Mouse (Mus musculus) kidney, postnatal 25 days (tissue): ENCODE measurements around the gene Smoc1.

Experiments
- DNase-seq, 2 experiments: peaks; one replicate each; pipeline ENCODE4 v3.0.0; 2021; ENCODE audit warnings: mixed read lengths in 2 of 2

The Smoc1 gene

DNA sequence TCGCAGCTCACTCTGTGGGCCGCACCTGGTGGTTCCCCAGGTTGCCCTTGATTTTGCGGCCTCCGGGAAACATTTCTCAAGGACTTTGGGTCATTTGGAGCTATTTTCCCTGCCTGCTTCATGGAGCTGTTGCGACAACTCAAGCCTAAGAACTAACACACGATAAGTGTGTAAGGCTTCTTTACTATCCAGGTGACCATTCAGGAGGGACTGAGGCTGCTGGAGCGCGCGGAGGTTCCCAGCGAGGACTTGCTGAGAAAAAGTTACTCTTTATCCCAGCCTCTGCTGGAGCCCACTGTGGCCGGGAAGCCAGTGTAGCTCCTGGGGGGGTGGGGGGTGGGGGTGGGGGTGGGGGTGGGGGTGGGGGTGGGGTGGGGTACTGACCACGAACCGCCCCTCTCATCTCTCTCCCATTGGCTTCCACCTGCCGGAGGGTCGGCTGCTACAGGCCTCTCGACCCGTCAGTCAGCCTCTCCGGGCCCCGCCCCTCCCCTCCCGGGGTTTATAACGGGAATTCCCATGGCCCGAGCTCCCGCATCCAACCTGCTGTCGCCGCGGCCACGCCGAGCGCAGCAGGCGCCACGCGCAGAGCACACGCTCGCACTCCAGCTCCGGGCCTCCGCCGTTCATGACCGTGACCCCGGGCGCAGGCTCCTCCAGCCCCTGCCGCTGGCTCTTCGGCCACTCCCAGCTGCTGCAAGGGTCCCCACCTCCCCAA, at the start of gene Smoc1:
Gene Smoc1, plus strand, starts transcription at position 532 of the 718 bp plus-strand sequence.
- DNase-seq: peak; percentile 8 to 44

DNA sequence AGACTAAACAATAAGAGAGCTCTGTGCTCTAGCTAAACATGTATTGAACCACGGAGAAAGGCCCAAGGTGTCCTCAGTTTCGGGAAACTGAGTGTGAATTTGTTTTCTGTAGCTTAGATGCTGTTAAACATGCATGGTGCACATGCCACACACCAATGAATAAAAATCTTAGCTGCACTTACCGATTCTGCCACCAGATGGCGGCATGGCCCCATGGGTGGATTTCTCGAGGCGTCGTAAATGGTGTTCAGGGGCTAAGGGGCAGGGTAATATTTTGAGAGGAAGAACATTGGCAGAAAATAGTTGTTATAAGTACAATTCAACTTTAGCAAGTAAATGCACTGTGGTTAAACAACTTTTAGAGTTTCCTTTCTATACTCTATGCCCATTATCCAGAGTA, 44.3 kb upstream of the Smoc1 start:
- peak in 1 of 2 experiments; percentile 78 for DNase-seq

DNA sequence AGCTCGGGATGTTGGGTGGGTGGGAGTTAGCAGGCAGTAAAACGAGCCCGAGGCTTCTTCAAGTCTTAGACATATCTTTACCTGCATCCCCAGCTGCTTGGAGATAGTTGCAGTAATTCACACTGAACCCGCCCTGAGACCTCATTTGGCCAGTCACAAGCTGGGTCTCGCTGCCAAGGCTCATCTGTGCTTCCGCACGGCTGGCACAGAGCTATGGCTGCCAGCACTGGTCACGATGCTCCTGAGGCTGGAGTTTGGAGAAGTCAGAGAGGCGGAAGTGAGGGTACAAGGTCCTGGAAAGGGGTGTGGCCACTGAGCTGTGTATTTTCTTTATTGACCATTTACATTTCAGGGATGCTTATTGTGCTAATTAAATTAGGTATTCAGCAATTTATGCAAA, 42.9 kb upstream of the Smoc1 start:
- DNase-seq: no peak

DNA sequence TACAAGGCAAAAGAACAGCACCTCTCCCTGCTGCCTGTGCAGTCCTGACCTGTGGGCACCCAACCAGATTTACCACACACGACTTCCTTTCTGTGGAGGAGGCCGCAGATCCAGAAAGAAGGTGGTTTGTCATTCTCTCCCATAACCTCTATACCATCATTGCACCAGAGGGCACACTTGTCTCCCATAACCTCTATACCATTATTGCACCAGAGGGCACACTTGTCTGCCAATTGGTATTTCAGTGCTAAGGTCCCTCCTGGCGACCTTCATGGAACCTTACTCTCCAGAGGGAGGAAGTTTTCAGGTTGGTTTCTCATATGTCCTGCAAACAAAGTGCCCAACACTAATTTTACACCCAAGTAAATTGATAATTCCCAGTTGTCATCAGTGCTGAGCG, 40.0 kb upstream of the Smoc1 start:
- no peak for DNase-seq

DNA sequence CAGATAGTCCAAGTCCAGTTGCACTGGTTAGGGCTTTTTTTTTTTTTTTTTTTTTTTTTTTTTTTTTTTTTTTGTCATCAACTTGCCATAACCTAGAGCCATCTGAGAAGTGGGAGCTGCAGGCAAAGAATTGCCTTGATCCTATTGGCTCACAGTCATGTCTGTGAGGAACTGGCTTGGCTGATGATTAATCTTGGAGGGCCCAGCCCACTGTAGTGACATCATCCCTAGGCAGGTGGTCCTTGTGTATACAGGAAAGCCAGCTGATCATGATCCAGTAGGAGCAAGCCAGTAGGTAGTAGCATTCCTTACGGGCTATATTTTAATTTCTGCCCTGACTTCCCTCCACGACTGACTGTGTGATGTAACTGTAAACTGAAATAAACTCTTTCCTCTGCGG, 38.3 kb upstream of the Smoc1 start:
- DNase-seq: no peak

DNA sequence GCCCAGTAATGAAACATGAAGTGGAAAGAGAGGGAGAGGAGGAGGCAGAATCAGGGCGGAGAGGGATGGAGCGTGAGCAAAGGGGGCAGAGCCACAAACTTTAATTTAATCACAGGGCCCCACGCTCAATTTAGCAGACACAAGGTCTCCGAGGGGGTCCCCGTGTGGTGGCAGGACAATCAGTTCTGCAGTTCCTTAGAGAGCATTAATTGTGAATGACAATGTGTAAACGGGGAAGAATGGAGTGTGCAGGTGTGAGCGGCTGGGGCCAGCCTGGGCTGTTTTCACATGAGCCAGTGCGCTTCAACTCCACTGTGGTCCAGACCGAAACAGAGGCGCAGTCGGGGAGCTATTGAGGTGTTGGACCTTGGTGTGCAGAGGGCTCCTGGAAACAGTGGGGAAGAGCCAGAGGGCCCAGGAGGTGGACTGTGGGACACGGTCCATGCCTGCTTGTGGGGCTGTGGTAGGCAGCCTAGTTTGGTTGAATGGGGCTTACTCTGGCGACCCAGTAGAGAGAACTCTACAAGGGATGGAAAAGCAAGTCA, 35.6 kb upstream of the Smoc1 start:
- DNase-seq: no peak

DNA sequence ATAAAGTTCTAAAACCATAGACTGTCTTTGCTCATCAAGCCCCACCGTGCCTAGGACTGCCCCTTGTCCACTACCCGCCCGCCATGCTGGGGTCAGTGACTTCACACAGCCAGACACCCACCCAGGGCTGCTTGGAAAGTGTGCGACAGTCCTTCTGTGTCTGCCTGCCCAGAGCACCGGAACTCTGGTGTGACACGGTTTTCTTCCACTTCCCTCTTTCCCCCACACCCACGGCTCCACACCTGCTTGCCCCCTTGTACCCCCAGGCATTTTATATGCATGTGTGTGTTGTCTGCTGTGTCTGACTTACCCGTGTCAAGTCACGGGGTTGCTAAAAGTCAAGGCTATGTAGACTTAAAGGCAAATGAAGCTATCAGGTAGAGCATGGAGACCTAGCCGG, 34.8 kb upstream of the Smoc1 start:
- no peak for DNase-seq

DNA sequence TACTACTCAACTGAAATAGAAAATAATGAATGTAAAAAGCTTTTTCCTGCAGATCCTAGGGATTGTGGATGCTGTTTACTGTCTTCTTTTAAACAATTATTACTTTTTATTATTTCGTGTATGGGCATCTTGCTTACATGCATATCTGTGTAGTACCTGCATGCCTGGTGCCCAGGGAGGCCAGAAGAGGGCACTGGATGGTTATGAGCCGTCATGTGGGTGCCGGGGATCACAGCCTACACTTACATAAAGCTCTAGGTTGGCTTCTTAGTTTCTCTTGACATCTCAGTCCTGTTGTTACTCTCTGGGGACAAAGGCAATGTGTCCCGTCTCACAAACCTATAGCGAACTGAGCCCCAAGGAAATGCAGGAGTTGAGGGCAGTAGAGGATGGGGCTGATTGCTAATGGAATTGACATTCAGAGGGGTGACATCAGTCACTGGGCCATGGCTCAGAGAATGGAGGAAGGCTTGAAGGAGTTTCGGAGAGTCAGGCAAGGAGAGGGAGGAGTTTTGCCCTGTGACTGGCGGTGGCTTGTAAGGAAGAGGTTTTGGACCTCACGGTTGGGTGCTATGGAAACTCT, 34.0 kb upstream of the Smoc1 start:
- DNase-seq: no peak

DNA sequence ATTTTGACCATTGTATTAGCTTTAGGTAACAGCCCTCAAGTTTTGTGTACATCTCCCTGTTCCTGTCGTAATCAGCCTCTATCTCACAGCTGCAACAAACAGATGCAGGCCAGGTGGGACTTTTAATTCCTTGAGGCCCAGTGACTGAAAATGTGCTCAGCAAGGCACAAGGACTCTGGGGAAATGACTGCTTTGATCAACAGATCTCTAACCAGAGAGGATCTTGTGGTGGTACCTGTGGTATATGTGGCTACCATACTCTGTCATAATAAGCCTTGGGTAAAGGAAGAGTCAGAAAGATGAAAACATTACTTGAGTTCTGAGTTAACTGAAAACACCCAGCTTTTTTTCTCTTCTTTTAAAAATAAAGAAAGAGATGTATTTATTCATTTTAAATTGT, 32.8 kb upstream of the Smoc1 start:
- DNase-seq: no peak

DNA sequence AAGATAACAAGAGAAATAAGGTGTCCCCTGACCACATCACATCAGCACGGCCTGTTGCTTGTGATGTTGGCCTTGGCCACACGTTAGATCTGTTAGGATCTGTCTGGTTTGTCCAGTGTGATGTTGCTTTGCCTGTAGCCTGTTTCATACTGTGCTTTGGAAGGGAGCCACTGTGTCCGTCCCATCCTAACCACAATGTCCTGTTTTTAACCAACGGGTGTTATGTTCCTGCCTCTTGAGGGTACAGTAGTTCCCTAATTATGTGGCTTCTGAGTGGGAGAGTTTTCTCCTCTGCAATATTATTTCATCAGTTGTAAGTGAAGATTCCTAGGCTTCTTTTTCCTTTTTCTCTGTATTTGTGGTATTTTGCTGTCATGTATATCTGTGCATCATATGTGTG, 31.3 kb upstream of the Smoc1 start:
- DNase-seq: no peak

DNA sequence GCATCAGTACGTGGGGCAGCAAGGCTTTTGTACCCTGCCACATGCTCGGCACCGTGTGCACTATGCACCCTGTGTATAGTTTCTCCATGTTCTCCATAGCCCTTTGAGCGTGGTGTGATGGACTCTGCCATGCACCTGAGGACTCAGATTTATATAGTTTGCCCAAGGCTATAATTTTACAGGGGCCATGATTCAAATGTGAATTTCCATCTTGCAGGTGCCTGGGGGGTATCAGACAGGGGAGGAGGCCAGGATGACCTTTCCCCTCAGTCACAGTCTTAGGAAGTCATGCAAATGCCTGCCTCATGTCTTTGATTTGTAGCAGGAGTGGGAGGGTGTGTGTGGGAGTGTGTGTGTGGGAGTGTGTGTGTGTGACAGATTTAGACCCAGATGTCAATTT, 29.0 kb upstream of the Smoc1 start:
- DNase-seq: no peak

DNA sequence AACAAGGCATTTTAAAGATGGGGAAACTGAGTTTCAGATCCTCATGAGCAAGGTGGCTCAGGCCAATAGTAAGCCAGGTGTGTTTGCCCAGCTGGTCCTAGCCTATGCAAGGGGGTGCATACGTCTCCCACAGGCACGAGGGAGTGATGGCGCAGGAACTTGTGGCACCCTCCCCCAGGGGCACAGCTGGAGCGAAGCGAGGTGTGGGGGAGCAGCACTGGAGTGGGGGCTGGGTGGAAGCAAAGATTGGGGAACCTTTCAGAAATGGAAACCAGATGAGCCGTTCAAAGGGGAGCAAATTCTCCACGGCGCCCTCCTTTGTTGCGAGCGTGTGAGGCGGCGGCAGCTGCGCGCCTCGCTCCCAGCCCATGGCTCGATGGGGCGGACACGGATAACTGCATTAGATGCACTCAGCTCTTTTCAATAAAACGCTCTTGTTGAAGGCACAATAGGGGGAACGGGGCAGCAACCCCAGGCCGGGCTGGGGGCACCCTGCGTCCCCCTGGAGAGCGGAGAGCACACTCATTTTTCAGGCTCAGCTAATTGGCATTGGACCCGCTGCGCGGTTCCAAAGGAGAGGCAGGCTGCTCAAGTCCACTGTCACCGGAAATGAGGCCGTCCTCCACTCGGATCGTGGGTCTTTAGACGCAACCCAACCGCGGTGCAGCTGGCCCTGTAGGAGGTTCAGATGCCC, 27.9 kb upstream of the Smoc1 start:
- DNase-seq: no peak

DNA sequence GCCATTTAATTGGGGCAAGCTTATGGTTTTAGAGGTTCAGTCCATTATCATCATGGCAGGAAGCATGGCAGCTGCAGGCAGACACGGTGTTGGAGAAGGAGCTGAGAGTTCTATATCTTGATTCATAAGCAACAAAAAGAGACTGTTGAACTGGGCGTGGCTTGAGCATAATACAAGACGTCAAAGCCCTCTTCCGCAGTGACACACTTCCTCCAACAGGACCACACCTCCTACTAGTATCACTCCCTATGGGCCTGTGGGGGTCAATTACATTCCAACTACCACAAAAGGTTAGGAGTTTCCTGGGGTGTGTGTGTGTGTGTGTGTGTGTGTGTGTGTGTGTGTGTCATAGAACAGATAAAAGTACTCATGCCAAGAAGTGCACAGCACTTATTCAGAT, 25.7 kb upstream of the Smoc1 start:
- DNase-seq: no peak

DNA sequence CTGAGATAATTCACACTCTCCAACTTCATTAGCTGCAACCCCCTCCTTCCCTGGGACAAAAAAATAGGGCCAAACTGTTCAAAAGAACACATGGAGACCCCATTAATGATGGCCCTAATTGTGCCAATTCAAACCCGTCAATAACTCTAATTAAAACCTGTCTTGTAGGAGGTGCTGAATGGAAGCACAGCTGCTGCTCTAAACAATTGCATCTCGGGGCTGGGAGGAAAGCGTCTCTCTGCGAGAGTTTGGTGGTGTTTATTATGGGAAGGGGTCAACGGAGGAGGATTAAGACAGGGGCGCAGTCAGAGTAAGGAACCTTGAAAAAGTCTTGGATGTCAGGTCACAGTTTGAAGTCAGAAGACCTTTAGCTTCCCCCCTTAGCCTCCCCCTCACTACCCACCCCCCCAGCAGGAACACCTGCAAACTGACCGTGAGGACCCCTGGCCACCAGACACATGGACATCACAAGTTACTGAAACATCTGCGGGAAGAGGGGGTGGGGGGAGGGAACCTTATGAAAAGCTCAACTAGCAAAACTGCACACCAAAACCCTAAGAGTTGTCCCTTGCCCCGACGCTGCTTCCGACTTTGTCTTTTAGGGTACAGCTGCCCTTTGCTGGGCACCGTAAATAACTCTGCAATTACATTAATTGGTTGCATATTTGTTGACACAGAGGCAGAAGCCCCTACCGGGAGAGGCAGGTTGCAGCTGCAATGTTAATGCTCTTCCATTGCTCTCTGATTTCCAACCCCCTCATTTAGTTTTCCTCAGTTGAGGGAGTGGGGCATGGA, 23.6 kb upstream of the Smoc1 start:
- DNase-seq: no peak

DNA sequence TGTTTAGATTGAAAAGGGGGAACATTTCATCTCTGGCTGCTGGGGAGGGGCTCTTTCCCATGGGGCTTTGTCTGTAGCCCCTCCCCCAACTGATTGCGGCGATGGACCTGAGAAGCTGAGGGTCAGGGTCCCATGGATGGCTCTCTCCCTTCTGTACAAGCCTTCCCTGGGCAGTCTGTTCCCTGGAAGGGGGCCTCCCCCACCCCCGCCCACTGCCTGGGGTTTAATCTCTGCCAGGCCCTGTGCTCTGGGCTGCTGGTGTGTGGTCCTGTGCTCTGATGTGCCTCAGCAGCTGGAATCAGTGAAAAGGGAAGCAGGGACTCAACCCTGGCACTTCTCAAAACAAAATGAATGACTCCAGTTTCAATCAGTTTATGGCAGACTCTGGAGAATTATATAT, 16.8 kb upstream of the Smoc1 start:
- DNase-seq: no peak

DNA sequence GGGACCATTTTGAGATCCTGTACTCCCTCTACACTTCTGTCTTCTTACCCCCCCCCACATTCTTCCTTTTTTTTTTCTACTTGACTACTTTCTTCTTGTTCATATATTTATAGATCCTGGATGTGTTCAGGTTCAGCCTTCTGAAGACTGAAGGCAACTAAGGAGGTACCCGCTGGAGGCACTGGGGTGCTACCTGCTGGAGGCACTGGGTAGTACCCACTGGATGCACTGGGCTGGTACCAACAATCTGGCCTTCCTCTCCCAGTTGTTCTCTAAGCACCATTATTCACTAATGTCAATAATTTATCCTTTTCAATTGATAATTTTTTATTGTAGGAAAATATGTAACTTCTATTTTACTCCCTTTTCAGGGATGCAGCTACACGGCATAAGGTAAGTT, 14.6 kb upstream of the Smoc1 start:
- no peak for DNase-seq

DNA sequence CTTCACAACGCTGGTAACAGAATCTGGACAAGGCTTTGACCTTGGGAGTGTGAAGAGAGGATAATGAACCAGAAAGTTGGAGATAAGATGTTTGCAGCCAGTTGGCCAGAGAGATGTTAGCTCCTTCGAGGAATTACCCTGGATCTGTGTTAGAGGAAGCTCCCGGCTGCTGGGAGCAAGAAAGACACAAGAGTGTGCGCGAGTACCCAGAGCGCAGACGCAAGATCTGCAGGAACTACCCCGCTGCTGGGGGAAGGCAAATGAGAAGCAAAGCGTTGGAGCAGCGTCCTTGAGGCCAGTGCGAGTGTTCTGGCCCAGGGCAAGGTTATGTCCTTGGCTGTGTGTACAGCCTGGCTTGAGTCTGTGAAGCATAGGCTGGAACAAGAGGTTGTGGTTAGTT, 13.1 kb upstream of the Smoc1 start:
- DNase-seq: no peak

DNA sequence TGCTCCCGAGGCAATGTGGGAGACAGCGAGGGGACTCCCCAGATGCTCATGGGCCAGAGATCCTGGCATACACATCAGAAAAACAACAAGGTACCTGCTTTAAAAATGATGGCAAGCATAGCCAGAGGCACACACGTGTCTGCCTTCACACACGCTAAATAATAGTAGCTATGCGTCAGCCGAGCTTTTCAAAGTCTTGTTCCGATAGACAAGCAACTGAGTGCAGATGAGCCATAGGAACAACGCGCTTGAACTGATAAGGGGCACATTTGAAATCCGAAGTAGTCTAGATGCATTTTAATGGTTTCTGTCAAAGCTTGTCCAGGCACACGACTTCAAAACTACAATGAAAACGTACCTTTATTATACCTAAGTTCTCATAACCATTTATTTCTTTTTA, 9.0 kb upstream of the Smoc1 start:
- DNase-seq: no peak

DNA sequence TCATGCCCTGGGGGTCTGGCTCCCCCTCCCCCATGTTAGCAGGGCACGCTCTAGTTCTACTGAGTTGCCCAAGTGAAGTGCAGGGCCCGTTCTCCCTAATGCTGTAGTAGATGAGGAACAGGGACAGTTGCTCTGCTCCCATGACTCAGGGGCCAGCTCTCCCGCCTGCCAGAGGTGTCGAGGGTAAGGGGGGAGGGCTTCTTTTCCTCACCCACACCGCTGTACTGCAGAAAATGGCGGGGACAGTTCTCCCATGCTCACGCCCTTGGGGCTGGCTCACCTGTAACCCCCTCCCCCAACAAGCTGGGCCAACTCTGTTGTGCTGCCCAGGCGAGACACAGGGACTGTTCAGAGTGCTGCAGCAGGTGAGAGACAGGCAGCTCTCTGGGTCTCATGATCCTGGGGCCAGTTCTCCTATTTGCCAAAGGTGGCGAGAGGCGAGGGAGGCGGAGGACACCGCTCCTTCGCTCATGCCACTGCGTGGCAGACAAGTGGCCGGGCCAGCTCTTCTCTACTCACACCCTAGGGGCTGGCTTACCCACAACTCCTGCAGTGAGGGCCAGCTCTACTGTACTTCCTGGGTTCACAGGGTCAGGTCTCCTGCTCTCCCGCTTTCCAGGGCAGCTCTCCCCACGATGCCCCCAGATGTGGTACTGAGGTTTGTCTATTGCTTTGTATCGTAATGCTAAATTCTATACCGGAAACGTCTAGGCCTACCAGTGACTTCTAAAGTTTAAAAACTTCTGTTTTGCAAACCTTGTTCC, 7.9 kb upstream of the Smoc1 start:
- DNase-seq: no peak

DNA sequence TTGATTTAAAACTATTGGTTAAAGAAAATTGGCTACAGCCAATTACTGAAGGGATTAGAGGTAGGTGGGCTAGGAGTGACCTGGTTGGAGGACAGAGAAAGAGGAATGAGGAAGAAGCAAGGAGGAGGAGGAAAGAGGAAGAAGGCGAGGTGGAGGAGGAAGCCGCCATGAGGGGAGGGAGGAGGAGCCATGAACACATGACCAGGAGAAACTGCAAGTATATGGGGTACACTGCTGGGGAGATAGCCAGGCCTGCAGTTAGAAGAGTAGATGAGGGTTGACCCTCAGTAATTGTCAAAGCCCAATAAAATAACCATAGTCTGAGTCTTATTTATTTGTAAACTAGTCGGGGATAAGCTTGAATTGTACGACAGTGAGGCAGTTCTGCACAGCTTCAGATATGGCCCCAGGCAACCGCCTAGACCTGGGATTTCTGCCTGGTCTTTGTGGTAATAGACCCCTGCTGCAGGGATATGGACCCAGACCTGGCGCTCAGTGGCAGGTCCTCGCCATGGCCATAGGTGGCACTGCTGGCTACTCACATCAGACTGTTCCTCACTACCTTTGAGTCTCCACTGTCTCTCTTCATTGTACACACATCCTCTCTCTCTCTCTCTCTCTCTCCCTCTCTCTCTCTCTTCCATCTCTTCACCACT, 7.2 kb upstream of the Smoc1 start:
- no peak for DNase-seq

DNA sequence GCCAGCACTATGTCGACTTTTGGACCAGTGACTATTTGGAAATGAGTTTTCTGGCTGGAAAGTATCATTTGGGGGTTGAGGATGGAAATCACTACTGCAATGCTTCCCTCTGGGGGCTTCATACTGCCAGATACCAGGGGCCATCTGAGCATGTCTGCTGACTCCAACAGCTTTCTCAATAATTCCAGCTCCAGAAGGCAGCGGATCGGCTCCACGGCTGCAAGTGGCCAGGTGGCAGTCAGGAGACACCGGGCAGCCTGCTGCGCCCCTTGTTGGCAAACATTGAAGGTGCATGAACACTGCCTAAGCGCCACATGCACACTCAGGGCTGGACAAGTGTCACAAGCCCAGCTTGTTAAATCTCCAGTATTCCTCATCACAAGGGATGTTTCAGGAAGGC, 2.2 kb upstream of the Smoc1 start:
- no peak for DNase-seq

DNA sequence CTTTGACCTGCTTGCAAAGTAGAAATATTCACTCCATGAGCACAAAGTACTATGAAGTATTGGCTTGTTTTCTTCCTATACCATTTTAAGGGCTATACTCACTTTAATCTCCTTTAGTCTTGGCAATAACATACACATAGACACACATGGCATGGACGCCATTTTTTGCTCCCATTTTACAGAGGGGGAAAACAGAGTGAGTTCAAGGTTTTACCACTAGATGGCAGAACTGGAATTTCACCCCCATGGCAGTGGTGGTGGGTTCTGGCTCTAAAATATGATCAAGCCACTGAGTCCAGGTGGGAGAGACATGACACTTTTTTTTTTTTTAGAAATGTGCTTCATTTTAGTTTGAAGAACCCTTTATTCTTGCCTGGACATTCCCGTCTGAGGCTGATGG, 1.6 kb upstream of the Smoc1 start:
- no peak for DNase-seq
